8 mouse cellular contexts compared by ENCODE assay signal in genomic region chr17:88641012-88641411, GRCm38 (mm10). TPM values are rescaled to one million over a fixed set of nuclear protein-coding genes. Genes with fewer than 3 reads are reported as not detected.
DNase-seq lines count a peak whose midpoint lies in the region; TF ChIP-seq lines count a peak whose summit lies in the region.
"Had no signal": no experiment of that assay in that cellular context is flagged by ENCODE, and none has a peak within 500 bp of the region (broad histone marks: within the 10 kb centered on the region; RNA-seq: fewer than 3 reads in every experiment).

No protein-coding gene starts in this region.

- H3K27ac ChIP-seq in bone marrow, adult 2 months (ENCODE audit: control insufficient read depth, insufficient read depth, low read depth, low read length, poor library complexity), result no peak overlapping the region
- H3K27ac ChIP-seq in embryonic fibroblast, embryonic 13.5 days (ENCODE audit: insufficient read depth, low read length), result no peak overlapping the region
- H3K27ac ChIP-seq: limb, embryonic 13.5 days had no signal

- H3K4me3 ChIP-seq in bone marrow, adult 2 months (replicated peaks; ENCODE audit: control insufficient read depth, low read depth, low read length), result no peak overlapping the region
- H3K4me3 ChIP-seq in embryonic fibroblast, embryonic 13.5 days (ENCODE audit: insufficient read depth, low read length), result no peak overlapping the region
- H3K4me3 ChIP-seq: limb, embryonic 13.5 days had no signal

- TF ChIP-seq POLR2A in bone marrow, adult 2 months (IDR thresholded peaks at IDR 0.05; ENCODE audit: borderline replicate concordance, control insufficient read depth, low read depth, low read length), result no peak
- TF ChIP-seq POLR2A in embryonic fibroblast, embryonic 13.5 days (IDR thresholded peaks at IDR 0.05; ENCODE audit: low read depth, low read length), result no peak

- TF ChIP-seq CTCF in bone marrow, adult 2 months (IDR thresholded peaks at IDR 0.05; ENCODE audit: control insufficient read depth, insufficient read depth, low read length), result peak; percentile 47
- TF ChIP-seq CTCF in embryonic fibroblast, embryonic 13.5 days (IDR thresholded peaks at IDR 0.05; ENCODE audit: borderline replicate concordance, insufficient read depth, low read length), result 0 out of 2 replicates have a peak, but pooled peaks have one; percentile 14

- no peaks in the 10 kb centered on the region for H3K4me1 ChIP-seq in bone marrow, adult 2 months (ENCODE audit: control insufficient read depth, insufficient read depth, low read length)
- H3K4me1 ChIP-seq in embryonic fibroblast, embryonic 13.5 days (ENCODE audit: control insufficient read depth, insufficient read depth, low read length), result 0 out of 2 replicates have a peak, but pooled peaks cover 2% of the 10 kb centered on the region
- H3K4me1 ChIP-seq: limb, embryonic 13.5 days had no signal

- WGBS in bone marrow, adult 2 months, result 34% methylated on average over 6 of the region's 6 CpGs

- peak; percentile 29 for DNase-seq in MEL-GATA-1-ER (ENCODE audit: extremely low read depth, low read depth)
- peak; percentile 83 for DNase-seq in heart, postnatal 4 days
- peak; percentile 79 to 80 for DNase-seq in layer of hippocampus, postnatal 10 days (ENCODE audit: low spot score in 2 of 2)
- peak; percentile 75 for DNase-seq in lung, postnatal 25 days (ENCODE audit: low spot score)
- DNase-seq in spleen, adult 18-20 months, result peak; percentile 40 to 70

RNA-seq across cellular contexts. Expression of gene Gtf2a1l, which starts 27.4 kb away (rescaled TPM):
- not detected in 2 replicates for polyA plus RNA-seq in bone marrow, adult 2 months (2011; ENCODE audit: insufficient read depth, insufficient read length, low replicate concordance, missing spikeins)
- not detected in 2 replicates for polyA plus RNA-seq in embryonic fibroblast, embryonic 13.5 days (2011; ENCODE audit: insufficient read length, low read depth, missing spikeins)
- not detected for total RNA-seq in heart, postnatal 4 days (2021)
- total RNA-seq in layer of hippocampus, postnatal 10 days (2021), result under 1 TPM in 1 of 2 experiments, not detected in 1; 0.75 TPM
- polyA plus RNA-seq: limb, embryonic 13.5 days had no signal

RNA-seq across cellular contexts. Expression of gene Ston1, which starts 43.5 kb away (rescaled TPM):
- 0.80 TPM in 1 of 2 replicates, not detected in the other for polyA plus RNA-seq in bone marrow, adult 2 months (2011; ENCODE audit: insufficient read depth, insufficient read length, low replicate concordance, missing spikeins)
- polyA plus RNA-seq in embryonic fibroblast, embryonic 13.5 days (2011; ENCODE audit: insufficient read length, low read depth, missing spikeins), result 88.3 and 103 TPM in 2 replicates
- 10 to 100 TPM; 25.3 to 28.7 TPM for total RNA-seq in heart, postnatal 4 days (2021)
- total RNA-seq in layer of hippocampus, postnatal 10 days (2021), result 10 to 100 TPM; 10.1 to 12.7 TPM

Comparison
In these comparisons a context has a peak if more than half of its experiments do, and no peak if none do; other contexts are left out.
1. DNase-seq: peak in every context shown above with its lines; median percentile 83 in heart, postnatal 4 days; 80 in layer of hippocampus, postnatal 10 days; 75 in lung, postnatal 25 days; 55 in spleen, adult 18-20 months; 29 in MEL-GATA-1-ER.